Mouse (Mus musculus): ENCODE data around the gene Cep72.
"Not testable (repeated sequence)": the region's sequence is repeated elsewhere in the genome, so short reads cannot be mapped to it uniquely, and the experiment has no call there.

Gene Cep72

GRCm38 (mm10) chr13:74061613-74062377, at the start of gene Cep72:
Gene Cep72 (minus strand): TSS chr13:74062299.
- peak; percentile 83 for DNase-seq

GRCm38 (mm10) chr13:74107410-74107809, 45.3 kb upstream of the Cep72 start:
- DNase-seq = no peak

- no peak for DNase-seq
Measured at GRCm38 (mm10) chr13:74104417-74104816, 42.3 kb upstream of the Cep72 start.

- DNase-seq = no peak
Measured at GRCm38 (mm10) chr13:74102831-74103582, 40.9 kb upstream of the Cep72 start.

GRCm38 (mm10) chr13:74102108-74102830, 40.2 kb upstream of the Cep72 start:
- no peak for DNase-seq

GRCm38 (mm10) chr13:74098913-74099312, 36.8 kb upstream of the Cep72 start:
- no peak for DNase-seq

GRCm38 (mm10) chr13:74096715-74097363, 34.7 kb upstream of the Cep72 start:
- DNase-seq = peak; percentile 48

- no peak for DNase-seq
Measured at GRCm38 (mm10) chr13:74095936-74096335, 33.8 kb upstream of the Cep72 start.

- DNase-seq = no peak
Measured at GRCm38 (mm10) chr13:74090265-74090664, 28.2 kb upstream of the Cep72 start.

GRCm38 (mm10) chr13:74073369-74073768, 11.3 kb upstream of the Cep72 start:
- DNase-seq = no peak

- DNase-seq = no peak
Measured at GRCm38 (mm10) chr13:74071714-74072113, 9.6 kb upstream of the Cep72 start.

- DNase-seq = not testable (repeated sequence)
Measured at GRCm38 (mm10) chr13:74071244-74071643, 9.1 kb upstream of the Cep72 start.

- DNase-seq = no peak
Measured at GRCm38 (mm10) chr13:74066576-74066975, 4.5 kb upstream of the Cep72 start.

- DNase-seq = no peak
Measured at GRCm38 (mm10) chr13:74063340-74064050, 1.4 kb upstream of the Cep72 start.

- no peak for DNase-seq
Measured at GRCm38 (mm10) chr13:74062378-74063128, 454 bp upstream of the Cep72 start.

- DNase-seq = peak; percentile 46
Measured at GRCm38 (mm10) chr13:74058081-74058480, 4.0 kb downstream of the Cep72 start.

- no peak for DNase-seq
Measured at GRCm38 (mm10) chr13:74056194-74056593, 5.9 kb downstream of the Cep72 start.

- DNase-seq = no peak
Measured at GRCm38 (mm10) chr13:74039926-74040325, 22.2 kb downstream of the Cep72 start.

GRCm38 (mm10) chr13:74035776-74036175, 26.3 kb downstream of the Cep72 start:
- no peak for DNase-seq

- no peak for DNase-seq
Measured at GRCm38 (mm10) chr13:74034756-74035155, 27.3 kb downstream of the Cep72 start.

- no peak for DNase-seq
Measured at GRCm38 (mm10) chr13:74031133-74031532, 31.0 kb downstream of the Cep72 start.

All from right cerebral cortex, adult 18-20 months (tissue).